Mouse (Mus musculus) macrophage (primary cell): ENCODE results near the gene Sgo2a. TPM values are rescaled to one million over a fixed set of nuclear protein-coding genes. Genes with fewer than 3 reads are reported as not detected.

Experiments
- H3K27ac ChIP-seq: fragments of 350-480 bp; formaldehyde crosslinking; 2 replicates; pipeline ENCODE4 v1.9.0; 2021
- H3K36me3 ChIP-seq: fragments of 350-480 bp; formaldehyde crosslinking; 2 replicates; pipeline ENCODE4 v1.9.0; 2021; ENCODE audit errors: inconsistent target
- H3K4me3 ChIP-seq: fragments of 350-480 bp; formaldehyde crosslinking; 2 replicates; pipeline ENCODE4 v1.9.0; 2021; ENCODE audit errors: inconsistent target
- H3K79me2 ChIP-seq: fragments of 350-480 bp; formaldehyde crosslinking; 2 replicates; pipeline ENCODE4 v1.9.0; 2021; ENCODE audit errors: inconsistent target
- WGBS: methylation state at CpG from one replicate; pipeline ENCODE4 v1.1.7; 2026; ENCODE audit warnings: inconsistent platforms; ENCODE audit not compliant: missing documents; 5-methylcytosine and 5-hydroxymethylcytosine counted together
- polyA plus RNA-seq: library from polyadenylated mRNA; stranded (reverse); fragments of 250-400 nt; gene quantifications from 3 replicates; pipeline ENCODE4 v1.2.4, GENCODE M21; 2018; ENCODE audit warnings: inconsistent platforms
- total RNA-seq, 78 experiments: library from RNA; depleted of rRNA; stranded (reverse); fragments of 250-400 nt; gene quantifications; 1 replicate in 9 of 78; 2 replicates in 24 of 78; 3 replicates in 43 of 78; 4 replicates in 2 of 78; pipeline ENCODE4 v1.2.4; 2018; ENCODE audit warnings: inconsistent platforms in 56 of 78

Gene Sgo2a
- total RNA-seq (2018; cell fraction: chromatin; rRNA removed), result 10 to 100 TPM in 1 of 26 experiments, 1 to 10 TPM in 18, under 1 TPM in 7; 0.37 to 12.7 (median 1.5) TPM
- 1 to 10 TPM in 14 of 26 experiments, under 1 TPM in 12; 0.46 to 2.8 (median 1.0) TPM for total RNA-seq (2018; cell fraction: cytosol; rRNA removed)
- 1 to 10 TPM in 13 of 26 experiments, under 1 TPM in 13; 0.30 to 8.0 (median 1.0) TPM for total RNA-seq (2018; cell fraction: nucleus; rRNA removed)
- polyA plus RNA-seq, result 0.55 to 3.1 TPM (median 2.9 TPM) in 3 replicates

DNA sequence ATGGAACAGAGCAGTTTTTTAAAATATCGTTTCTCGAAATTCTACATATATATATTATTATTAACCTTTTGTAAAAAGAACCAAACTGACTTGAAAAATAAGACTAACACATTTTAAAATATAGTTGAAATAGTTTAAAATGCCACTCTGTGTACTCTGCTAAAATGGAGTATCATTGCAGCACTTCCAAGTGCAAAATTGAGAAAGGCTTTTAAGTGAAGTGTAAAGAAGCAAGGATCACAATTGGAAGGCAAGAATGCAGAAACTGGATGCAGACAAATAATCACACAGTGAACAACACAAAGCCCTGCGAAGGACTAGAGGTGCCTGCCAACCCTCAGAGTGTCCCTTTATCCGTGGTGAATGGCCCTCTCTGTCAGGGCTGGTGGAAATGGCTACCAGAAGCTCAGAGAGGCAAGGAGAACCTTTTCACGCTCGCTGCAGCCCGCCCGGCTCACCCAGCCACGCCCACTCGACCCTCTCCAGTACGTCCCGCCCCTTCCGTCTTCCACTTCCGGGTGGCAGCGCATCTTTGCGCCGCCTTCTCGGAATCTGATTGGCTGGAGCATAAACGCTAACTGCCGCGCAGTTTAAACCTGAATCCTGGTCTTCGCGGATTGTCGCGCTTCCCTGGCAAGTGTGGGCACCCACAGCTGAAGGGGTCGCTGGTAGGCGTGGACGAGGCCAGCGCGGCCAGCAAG, at the start of gene Sgo2a:
TSS of gene Sgo2a (plus strand) at position 540 of the 701 bp plus-strand sequence.
- peak within 1 kb of the TSS; percentile 51 for H3K27ac ChIP-seq
- WGBS, result 7% methylated on average over 30 of the region's 30 CpGs
- peak within 1 kb of the TSS; percentile 95 for H3K4me3 ChIP-seq
- no peaks in the 10 kb centered on the region for H3K36me3 ChIP-seq
- H3K79me2 ChIP-seq, result peaks cover 45% of the 10 kb centered on the region

DNA sequence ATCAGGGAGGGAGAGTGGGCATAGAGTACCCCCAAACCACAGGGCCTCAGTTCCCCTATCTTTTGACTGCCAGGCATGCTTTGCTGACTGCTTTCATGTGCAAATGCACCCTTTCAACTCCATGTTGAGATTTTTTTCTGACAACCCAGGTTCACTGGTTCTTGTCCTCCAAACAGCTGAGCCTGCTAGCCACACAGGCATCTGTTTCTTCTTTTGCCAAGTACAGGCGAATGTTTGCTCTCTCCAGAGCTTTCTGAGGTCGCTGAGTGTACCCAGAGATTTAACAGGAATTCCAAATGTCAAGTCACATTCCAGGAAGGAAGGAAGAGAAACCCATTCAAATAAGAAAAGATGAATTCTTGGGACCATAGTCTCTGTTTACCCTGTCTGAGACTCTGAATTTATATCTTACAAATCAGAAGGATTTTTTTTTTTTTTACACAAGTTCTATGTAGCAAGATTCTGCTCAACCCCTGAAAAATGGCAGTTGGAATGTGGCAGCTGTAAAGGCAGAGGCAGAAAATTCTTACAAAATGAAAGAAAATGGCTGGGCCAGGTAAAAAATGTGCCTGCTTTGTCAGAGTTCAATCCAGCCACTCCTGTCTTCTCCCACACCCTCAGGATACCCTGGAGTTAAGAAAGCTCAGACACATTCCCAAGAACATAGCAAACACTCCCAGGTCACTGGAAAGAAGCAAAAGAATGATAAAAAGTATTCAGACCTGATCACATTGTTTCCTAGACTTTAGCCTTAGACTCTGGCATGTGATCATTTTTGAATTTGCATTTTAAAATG, 48.0 kb upstream of the Sgo2a start:
- Histone ChIP-seq H3K79me2 (no peaks in the 10 kb centered on the region), H3K27ac (no peak overlapping the region), H3K4me3 (no peak overlapping the region), H3K36me3 (no peaks in the 10 kb centered on the region)
- WGBS, result 73% methylated on average over 2 of the region's 2 CpGs

- Histone ChIP-seq H3K36me3 (no peaks in the 10 kb centered on the region), H3K4me3 (no peak overlapping the region), H3K27ac (no peak overlapping the region), H3K79me2 (no peaks in the 10 kb centered on the region)
- WGBS, result 20% methylated on average over 1 of the region's 1 CpGs
Measured at GRCm38 (mm10) chr1:57949195-57949594, 46.6 kb upstream of the Sgo2a start.

GRCm38 (mm10) chr1:57949716-57950115, 46.1 kb upstream of the Sgo2a start:
- Histone ChIP-seq H3K79me2 (no peaks in the 10 kb centered on the region), H3K4me3 (no peak overlapping the region), H3K36me3 (0 out of 2 replicates have a peak, but pooled peaks cover 4% of the 10 kb centered on the region), H3K27ac (no peak overlapping the region)
- 88% methylated on average over 5 of the region's 5 CpGs for WGBS

DNA sequence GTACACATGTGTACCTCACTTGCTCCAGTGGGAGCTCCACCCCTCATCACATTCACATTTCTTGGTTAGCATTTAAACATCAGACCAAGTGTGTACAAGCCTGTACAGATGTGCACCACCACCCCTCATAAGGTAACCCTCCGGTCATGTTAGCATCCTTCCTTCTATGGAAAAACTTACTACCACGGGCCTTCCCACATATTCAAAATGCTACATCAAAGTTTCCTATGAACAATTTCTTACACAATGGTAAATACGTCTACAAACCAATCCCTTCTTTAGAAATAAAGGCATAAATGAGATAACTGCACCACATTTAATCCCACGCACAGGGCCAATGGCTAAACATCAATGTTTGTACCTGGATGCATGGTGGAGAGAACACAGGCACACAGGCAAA, 43.3 kb upstream of the Sgo2a start:
- 91% methylated on average over 4 of the region's 4 CpGs for WGBS
- peaks cover 32% of the 10 kb centered on the region for H3K36me3 ChIP-seq

GRCm38 (mm10) chr1:57953586-57954375, 42.0 kb upstream of the Sgo2a start:
- Histone ChIP-seq H3K79me2 (no peaks in the 10 kb centered on the region), H3K36me3 (peaks cover 35% of the 10 kb centered on the region), H3K4me3 (no peak overlapping the region), H3K27ac (no peak overlapping the region)
- 91% methylated on average over 16 of the region's 16 CpGs for WGBS

More for the DNA sequence above, 43.3 kb upstream of the Sgo2a start:
- no peak overlapping the region for H3K4me3 ChIP-seq
- no peaks in the 10 kb centered on the region for H3K79me2 ChIP-seq
- no peak overlapping the region for H3K27ac ChIP-seq

- Histone ChIP-seq H3K27ac (no peak overlapping the region), H3K4me3 (no peak overlapping the region), H3K79me2 (no peaks in the 10 kb centered on the region), H3K36me3 (peaks cover 41% of the 10 kb centered on the region)
- 64% methylated on average over 5 of the region's 5 CpGs for WGBS
Measured at GRCm38 (mm10) chr1:57954376-57954765, 41.4 kb upstream of the Sgo2a start.

GRCm38 (mm10) chr1:57955774-57956173, 40.0 kb upstream of the Sgo2a start:
- H3K36me3 ChIP-seq, result peaks cover 41% of the 10 kb centered on the region
- WGBS, result 92% methylated on average over 1 of the region's 1 CpGs

GRCm38 (mm10) chr1:57969327-57970271, 26.2 kb upstream of the Sgo2a start:
- Histone ChIP-seq H3K4me3 (peak overlapping the region; percentile 83), H3K79me2 (peaks cover 14% of the 10 kb centered on the region; the same call in 1 of the 2 replicates), H3K36me3 (peaks cover 16% of the 10 kb centered on the region), H3K27ac (peak overlapping the region; percentile 52)
- under 1% methylated on average over 60 of the region's 65 CpGs for WGBS

More at GRCm38 (mm10) chr1:57955774-57956173, 40.0 kb upstream of the Sgo2a start:
- Histone ChIP-seq H3K27ac (no peak overlapping the region), H3K4me3 (no peak overlapping the region), H3K79me2 (no peaks in the 10 kb centered on the region)

- 0 out of 2 replicates have a peak, but pooled peaks cover 1% of the 10 kb centered on the region for H3K36me3 ChIP-seq
- no peak overlapping the region for H3K4me3 ChIP-seq
- WGBS, result 34% methylated on average over 2 of the region's 2 CpGs
- no peak overlapping the region for H3K27ac ChIP-seq
- peaks cover 14% of the 10 kb centered on the region; the same call in 1 of the 2 replicates for H3K79me2 ChIP-seq
Measured at GRCm38 (mm10) chr1:57971588-57971987, 24.2 kb upstream of the Sgo2a start.

- Histone ChIP-seq H3K79me2 (no peaks in the 10 kb centered on the region), H3K36me3 (no peaks in the 10 kb centered on the region), H3K27ac (no peak overlapping the region), H3K4me3 (no peak overlapping the region)
- WGBS, result 84% methylated on average over 3 of the region's 3 CpGs
Measured at GRCm38 (mm10) chr1:57976860-57977259, 18.9 kb upstream of the Sgo2a start.

DNA sequence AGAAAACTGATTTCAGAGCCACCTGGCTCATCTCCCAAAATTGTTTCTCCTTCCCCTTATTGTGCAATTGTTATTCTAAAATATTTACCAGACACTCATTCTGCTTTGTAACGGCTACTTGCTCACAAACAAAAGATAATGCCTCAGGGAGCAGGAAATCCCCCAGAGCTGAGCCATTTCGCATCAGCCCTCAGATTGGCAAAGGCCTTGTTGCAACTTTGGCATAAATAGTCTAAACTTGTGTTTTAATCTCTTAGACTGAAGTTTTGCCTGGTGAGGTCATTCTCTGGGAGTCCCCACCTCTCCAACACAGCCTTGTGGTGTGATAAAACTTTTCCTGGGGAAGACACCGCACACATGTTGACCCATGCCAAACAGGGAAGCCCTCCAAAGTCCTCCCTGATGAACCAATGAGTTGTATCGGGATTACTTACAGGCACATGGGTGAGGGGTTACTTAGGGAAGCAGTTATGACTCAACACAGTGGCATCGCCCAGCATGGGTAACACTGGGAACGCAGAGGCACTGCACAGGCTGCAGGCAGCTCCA, 6.6 kb upstream of the Sgo2a start:
- Histone ChIP-seq H3K4me3 (no peak overlapping the region), H3K27ac (no peak overlapping the region), H3K36me3 (no peaks in the 10 kb centered on the region), H3K79me2 (no peaks in the 10 kb centered on the region)
- WGBS, result 87% methylated on average over 6 of the region's 6 CpGs

- Histone ChIP-seq H3K27ac (no peak overlapping the region), H3K36me3 (no peaks in the 10 kb centered on the region), H3K79me2 (peaks cover 2% of the 10 kb centered on the region), H3K4me3 (no peak overlapping the region)
- WGBS, result 89% methylated on average over 2 of the region's 2 CpGs
Measured at GRCm38 (mm10) chr1:57991277-57991676, 4.5 kb upstream of the Sgo2a start.
